Mouse (Mus musculus) layer of hippocampus, adult 9-11 months (tissue): ENCODE results near the gene Tenm4.
A peak's percentile ranks its signal among the peaks of the same experiment; 100 is the strongest.

ENCODE experiments used
- DNase-seq: peaks from one replicate; pipeline ENCODE4 v3.0.0; 2022

Tenm4 gene

GRCm38 (mm10) chr7:96414290-96415055, 243.4 kb downstream of the Tenm4 start:
- no peak for DNase-seq

- peak; percentile 83 for DNase-seq
Observed at GRCm38 (mm10) chr7:96417251-96418004, 246.4 kb downstream of the Tenm4 start.

GRCm38 (mm10) chr7:96418146-96418545, 247.1 kb downstream of the Tenm4 start:
- DNase-seq, result no peak

GRCm38 (mm10) chr7:96420045-96420444, 249.0 kb downstream of the Tenm4 start:
- no peak for DNase-seq

GRCm38 (mm10) chr7:96420926-96421605, 250.0 kb downstream of the Tenm4 start:
- no peak for DNase-seq

- DNase-seq, result no peak
Observed at GRCm38 (mm10) chr7:96426954-96427353, 255.9 kb downstream of the Tenm4 start.

- no peak for DNase-seq
Observed at GRCm38 (mm10) chr7:96433307-96433706, 262.3 kb downstream of the Tenm4 start.

- peak; percentile 36 for DNase-seq
Observed at GRCm38 (mm10) chr7:96438392-96438791, 267.3 kb downstream of the Tenm4 start.

GRCm38 (mm10) chr7:96440161-96440707, 269.2 kb downstream of the Tenm4 start:
- DNase-seq, result no peak

GRCm38 (mm10) chr7:96445771-96446170, 274.7 kb downstream of the Tenm4 start:
- DNase-seq, result peak; percentile 39

- no peak for DNase-seq
Observed at GRCm38 (mm10) chr7:96447806-96448397, 276.9 kb downstream of the Tenm4 start.

GRCm38 (mm10) chr7:96455957-96456356, 284.9 kb downstream of the Tenm4 start:
- no peak for DNase-seq

- no peak for DNase-seq
Observed at GRCm38 (mm10) chr7:96456618-96457017, 285.6 kb downstream of the Tenm4 start.

GRCm38 (mm10) chr7:96457891-96458290, 286.8 kb downstream of the Tenm4 start:
- peak; percentile 30 for DNase-seq

- DNase-seq, result no peak
Observed at GRCm38 (mm10) chr7:96458992-96459391, 287.9 kb downstream of the Tenm4 start.

- DNase-seq, result no peak
Observed at GRCm38 (mm10) chr7:96466761-96467160, 295.7 kb downstream of the Tenm4 start.

- DNase-seq, result peak; percentile 57
Observed at GRCm38 (mm10) chr7:96470821-96471220, 299.8 kb downstream of the Tenm4 start.

GRCm38 (mm10) chr7:96474560-96475089, 303.6 kb downstream of the Tenm4 start:
- DNase-seq, result peak; percentile 91

- DNase-seq, result no peak
Observed at GRCm38 (mm10) chr7:96476987-96477613, 306.1 kb downstream of the Tenm4 start.

- DNase-seq, result no peak
Observed at GRCm38 (mm10) chr7:96479139-96479538, 308.1 kb downstream of the Tenm4 start.

- no peak for DNase-seq
Observed at GRCm38 (mm10) chr7:96480351-96480983, 309.4 kb downstream of the Tenm4 start.

- DNase-seq, result no peak
Observed at GRCm38 (mm10) chr7:96482953-96483352, 311.9 kb downstream of the Tenm4 start.
